Mouse (Mus musculus) thymus, adult 2 months (tissue): ENCODE results near the gene Trim8.

Experiments used
- CTCF ChIP-seq: fragments of 200-500 bp; IDR thresholded peaks from 2 replicates; pipeline ENCODE4 v1.5.1; 2012; ENCODE audit warnings: mild to moderate bottlenecking, control low read depth, low read length, moderate library complexity, borderline replicate concordance; ENCODE audit not compliant: control insufficient read depth, poor library complexity, insufficient read depth; ENCODE audit errors: extremely low read depth
- POLR2A ChIP-seq: fragments of 200-500 bp; IDR thresholded peaks from 2 replicates; pipeline ENCODE4 v1.6.1; 2012; ENCODE audit warnings: mild to moderate bottlenecking, low read length, control low read depth, moderate library complexity; ENCODE audit not compliant: control insufficient read depth, poor library complexity, insufficient read depth; ENCODE audit errors: extremely low read depth

DNA sequence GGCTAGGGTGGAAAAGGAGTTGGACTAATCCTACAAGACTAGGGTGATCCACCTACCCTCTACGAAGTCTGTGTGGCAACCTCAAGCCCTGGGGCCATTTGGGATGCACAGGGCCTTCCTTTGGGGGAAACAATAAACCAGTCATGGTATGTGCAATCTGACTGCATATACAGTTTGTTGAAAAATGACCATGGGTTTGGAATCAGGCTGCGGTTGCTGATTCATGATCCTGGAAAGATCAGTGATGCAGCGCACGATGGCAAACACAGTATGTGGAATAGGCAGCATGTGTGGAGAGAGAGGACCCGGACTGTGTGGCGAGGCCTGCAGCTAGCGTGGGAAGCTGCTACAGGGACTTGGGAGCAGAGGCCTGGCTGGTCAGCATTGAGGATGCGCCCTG lies 45.9 kb upstream of the Trim8 start:
- TF ChIP-seq CTCF, result no peak
- TF ChIP-seq POLR2A, result no peak
